Mouse (Mus musculus): Measurements from ENCODE around the gene Thbs1.
"Not testable (repeated sequence)": the region's sequence is repeated elsewhere in the genome, so short reads cannot be mapped to it uniquely, and the experiment has no call there.

Thbs1 gene

DNA sequence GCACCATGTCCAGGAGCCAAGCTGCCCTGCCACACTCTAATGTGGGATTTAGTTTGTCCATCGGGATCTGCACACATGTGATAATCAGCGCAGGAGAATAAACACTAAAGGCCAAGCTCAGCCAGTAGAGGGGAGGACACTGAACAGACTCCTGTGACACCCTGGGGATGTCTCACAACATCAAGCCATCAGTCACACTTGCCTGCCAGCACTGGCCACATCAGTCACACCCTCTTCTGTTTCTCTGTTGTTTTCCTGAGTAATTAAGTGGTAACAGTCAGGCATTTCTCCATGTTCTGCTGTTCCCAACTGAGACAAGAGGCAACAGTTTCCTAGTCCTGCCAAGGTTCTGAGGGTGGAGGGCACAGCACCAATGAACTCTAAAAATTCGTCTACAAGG, 36.1 kb downstream of the Thbs1 start:
- not testable (repeated sequence) for DNase-seq (ENCODE audit: low read depth, low spot score)

GRCm38 (mm10) chr2:118148321-118149142, 36.9 kb downstream of the Thbs1 start:
- no peak for DNase-seq (ENCODE audit: low read depth, low spot score)

DNA sequence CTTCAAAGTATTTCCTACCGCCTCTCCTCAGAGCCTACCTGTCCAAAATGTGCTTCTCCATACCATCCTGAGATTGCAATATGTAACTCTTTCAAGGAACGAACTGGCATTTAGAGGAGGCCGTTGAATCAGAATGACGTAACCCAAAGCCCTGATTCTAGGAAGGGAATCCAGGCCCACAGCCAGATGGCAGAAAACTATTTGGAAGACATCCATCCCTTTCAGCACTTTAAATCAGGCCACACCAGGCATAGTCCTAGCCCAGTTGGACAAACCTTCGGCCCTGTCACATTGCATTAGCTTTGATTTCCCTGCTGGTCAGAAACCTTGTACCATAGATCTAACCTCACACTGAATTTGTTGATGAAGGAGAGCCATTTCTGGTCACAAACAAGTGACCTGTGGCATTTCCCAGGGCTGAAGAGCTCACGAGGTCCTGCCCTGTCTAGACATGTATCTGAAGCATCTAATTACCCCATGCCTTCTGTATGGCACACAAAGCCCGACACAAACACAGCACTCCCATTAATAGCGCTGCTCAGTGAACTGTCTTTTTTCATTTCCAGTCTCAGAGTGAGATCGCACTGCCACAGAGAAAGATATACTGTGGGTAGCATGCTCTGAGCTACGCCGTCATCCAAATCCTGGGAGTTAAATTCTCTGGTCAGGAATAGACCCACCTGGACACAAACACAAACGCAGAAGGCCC, 38.3 kb downstream of the Thbs1 start:
- DNase-seq (ENCODE audit: low read depth, low spot score) = no peak

DNA sequence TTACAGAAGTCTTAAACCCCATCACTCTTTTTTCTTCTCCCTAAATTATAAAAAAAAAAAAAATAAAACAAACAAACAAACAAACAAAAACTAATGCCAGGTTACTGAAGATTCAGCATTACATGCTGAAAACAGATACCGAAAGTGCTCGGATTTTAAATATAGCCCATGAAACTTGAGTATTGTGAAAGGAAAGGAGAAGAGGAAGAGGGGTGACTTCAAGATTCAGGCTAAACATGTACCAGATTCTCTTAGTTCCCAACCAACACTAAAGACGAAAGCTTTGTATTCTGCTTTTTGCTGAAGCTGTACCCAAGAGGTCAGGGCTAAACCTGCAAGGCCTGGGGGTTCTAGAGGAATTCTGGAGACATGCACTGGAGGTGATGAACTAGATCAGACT, 46.4 kb downstream of the Thbs1 start:
- peak; percentile 23 for DNase-seq (ENCODE audit: low read depth, low spot score)

- DNase-seq (ENCODE audit: low read depth, low spot score) = no peak
Observed at GRCm38 (mm10) chr2:118159126-118159525, 47.5 kb downstream of the Thbs1 start.

DNA sequence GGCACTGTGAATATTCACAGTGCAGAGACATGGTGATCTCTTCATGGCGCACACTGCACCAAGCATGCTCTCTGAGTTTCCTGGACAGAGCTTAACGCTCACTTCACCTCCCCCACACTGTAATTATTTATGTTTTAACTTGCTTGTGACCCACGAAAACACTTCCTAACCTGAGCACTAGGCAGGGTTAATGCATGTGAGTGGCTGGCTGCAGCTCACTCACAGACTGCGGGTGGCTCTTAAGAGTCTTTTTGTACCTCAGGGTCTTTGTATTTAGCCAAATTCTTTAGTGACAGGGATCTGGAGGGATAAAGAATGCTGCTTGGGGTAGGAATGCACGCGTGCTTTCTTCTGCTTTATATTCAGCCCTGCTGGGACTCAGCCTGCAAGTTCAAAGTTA, 48.9 kb downstream of the Thbs1 start:
- DNase-seq (ENCODE audit: low read depth, low spot score) = no peak

- no peak for DNase-seq (ENCODE audit: low read depth, low spot score)
Observed at GRCm38 (mm10) chr2:118160991-118161390, 49.3 kb downstream of the Thbs1 start.

- no peak for DNase-seq (ENCODE audit: low read depth, low spot score)
Observed at GRCm38 (mm10) chr2:118162486-118162885, 50.8 kb downstream of the Thbs1 start.

DNA sequence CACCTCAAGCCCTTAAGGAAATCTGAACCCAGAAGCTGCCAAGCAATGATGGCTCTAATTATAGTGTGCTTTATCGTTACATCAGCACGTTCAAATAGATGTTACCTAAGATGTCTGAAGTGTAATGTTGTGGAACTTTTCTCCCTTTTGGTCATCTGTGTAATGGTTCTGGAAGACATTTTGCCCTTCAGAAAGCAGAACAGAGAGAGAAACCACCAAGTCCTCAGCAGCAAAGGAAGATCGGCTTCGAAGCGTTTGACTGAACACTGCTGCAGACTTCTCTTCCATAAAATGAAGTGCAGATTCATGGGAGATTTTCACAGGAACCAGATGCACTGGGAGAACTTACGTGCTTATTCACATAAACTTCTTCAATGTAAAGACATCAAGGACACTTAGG, 52.5 kb downstream of the Thbs1 start:
- peak; percentile 4 for DNase-seq (ENCODE audit: low read depth, low spot score)

GRCm38 (mm10) chr2:118165691-118166090, 54.0 kb downstream of the Thbs1 start:
- no peak for DNase-seq (ENCODE audit: low read depth, low spot score)

DNA sequence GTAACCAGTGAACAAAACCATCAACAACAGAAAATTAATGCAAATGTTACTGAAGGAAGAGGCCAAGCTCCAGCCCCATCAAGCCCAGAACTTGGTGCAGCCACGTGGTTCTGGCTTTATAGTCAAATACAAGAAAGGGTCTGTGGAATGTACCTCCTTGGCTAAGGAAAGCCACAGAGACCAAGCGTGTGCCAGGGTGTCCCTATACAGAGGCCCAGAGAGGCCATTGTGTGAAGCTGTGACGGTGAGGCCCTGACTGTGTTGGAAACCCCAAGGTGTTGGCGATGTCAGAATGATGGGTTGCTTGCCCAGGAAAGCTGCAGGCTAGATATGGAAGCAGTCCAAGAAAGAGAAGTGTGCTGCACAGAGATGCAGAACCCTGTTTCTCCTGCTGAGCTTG, 56.1 kb downstream of the Thbs1 start:
- no peak for DNase-seq (ENCODE audit: low read depth, low spot score)

GRCm38 (mm10) chr2:118168225-118168624, 56.5 kb downstream of the Thbs1 start:
- DNase-seq (ENCODE audit: low read depth, low spot score) = no peak

DNA sequence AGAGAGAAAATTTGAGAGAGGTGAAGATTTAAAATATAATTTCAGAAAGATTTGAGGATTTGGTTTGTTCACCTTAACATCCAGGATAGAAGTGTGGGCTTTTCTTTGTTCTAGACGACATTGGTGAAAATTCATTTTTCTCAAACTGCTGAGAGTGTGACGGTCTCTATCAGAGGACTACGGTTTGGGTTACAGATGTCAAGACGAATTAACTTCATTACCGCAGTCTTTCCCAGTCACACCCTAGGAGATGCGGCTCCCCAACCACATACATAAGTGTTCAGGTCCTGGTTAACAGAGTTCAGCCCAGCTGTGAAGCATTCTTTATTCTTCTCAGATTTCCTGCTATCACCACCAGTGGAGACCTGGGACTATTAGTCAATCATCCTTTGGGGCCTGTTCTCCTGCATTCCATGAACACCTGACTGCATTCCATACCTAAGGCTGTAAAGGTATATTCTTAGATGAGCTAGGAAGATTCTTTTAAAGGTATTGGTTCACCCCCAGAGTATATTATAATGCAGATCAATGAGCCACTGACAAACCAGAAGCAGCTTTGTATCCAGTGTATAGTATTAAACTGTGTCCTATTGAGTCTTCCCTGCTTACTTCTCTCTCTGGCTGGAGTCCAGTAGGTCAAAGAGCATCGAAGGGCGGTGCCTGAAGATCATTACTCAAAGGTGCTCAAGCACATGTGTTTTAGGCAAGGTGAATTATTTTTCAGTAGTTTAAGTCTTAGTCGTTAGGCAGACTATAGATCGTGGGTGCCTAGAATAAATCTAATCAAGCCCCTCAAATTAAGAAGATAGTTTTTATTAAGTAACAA, 63.1 kb downstream of the Thbs1 start:
- no peak for DNase-seq (ENCODE audit: low read depth, low spot score)
